Mouse (Mus musculus) B cell, adult 62 days (primary cell): ENCODE results near the gene Ednra. TPM values are rescaled to one million over a fixed set of nuclear protein-coding genes. Genes with fewer than 3 reads are reported as not detected.

Experiments
- total RNA-seq: library from RNA; stranded (reverse); gene quantifications from 4 replicates; pipeline ENCODE4 v1.2.4, GENCODE M21; 2023

The Ednra gene
- total RNA-seq, result not detected in 4 replicates

DNA sequence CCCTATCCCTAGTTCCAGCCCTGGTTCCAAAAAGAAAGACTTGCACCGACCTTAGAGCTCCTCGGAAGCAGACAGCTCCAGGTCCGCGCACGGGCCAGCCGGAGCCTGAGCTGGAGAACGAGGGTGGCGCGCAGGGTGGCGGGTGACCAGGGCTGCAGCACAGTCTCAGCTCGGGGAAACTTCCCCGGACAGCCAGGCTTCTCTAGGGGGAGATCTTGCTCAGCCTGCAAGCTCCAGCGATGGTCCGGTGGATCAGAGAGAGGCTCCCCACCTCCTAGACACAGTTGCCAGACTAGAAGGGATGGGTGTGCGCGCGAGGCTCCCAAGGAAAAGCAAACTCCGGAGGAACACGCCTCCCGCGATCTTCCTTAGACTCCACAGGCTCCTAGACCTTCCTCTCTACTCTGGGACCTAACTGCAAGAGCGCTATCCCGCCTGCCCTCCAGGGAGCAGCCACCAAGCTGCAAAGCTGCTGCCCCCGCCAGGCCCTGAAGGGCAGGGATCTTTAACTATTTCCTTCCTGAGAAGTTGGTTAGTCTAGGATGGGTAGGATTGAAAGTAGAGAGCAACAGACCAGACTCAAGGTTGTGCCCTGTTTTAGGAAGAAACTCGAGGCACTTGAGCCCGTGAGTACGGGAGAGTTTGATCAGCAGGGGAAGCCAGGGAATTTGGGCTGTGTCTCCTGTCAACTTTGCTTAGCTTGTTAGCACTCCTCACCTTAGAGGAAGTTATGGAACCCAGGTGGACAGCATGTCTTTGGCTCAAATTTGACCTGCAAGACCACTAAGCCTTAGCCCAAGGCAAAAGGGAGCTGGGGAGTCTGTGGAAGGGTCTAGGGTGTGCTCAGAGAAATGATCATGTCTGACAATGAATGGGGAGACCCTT, at the start of gene Ednra:
Gene Ednra, minus strand, starts transcription at position 419 of the 885 bp plus-strand sequence.

Other genes with a start within 250 kb of the Ednra start
- 3.7 to 5.7 TPM (median 4.2 TPM) in 4 replicates for gene Arhgap10, start 206.5 kb downstream of the Ednra start, total RNA-seq
- gene Prmt9, start 175.1 kb downstream of the Ednra start, total RNA-seq, result 16.4 to 18.4 TPM (median 17.9 TPM) in 4 replicates
- 14.8 to 16.8 TPM (median 15.7 TPM) in 4 replicates for gene Tmem184c, start 113.8 kb downstream of the Ednra start, total RNA-seq